Mouse (Mus musculus): ENCODE measurements around the gene Sf3a1. TPM values are rescaled to one million over a fixed set of nuclear protein-coding genes. Genes with fewer than 3 reads are reported as not detected.

Sf3a1 gene
- polyA plus RNA-seq, 1 experiment from 2014 or later, result 34.1 TPM

- Histone ChIP-seq H3K27me3 (ENCODE audit: control insufficient read depth, insufficient read depth, low read length) (no peaks in the 10 kb centered on the region), H3K9me3 (replicated peaks; ENCODE audit: control insufficient read depth, low read length) (no peaks in the 10 kb centered on the region), H3K4me1 (ENCODE audit: control insufficient read depth, insufficient read depth, low read length) (peaks cover 13% of the 10 kb centered on the region), H3K36me3 (ENCODE audit: control insufficient read depth, insufficient read depth) (peaks cover 20% of the 10 kb centered on the region), H3K4me2 (ENCODE audit: low read depth, low read length) (no peak overlapping the region), H3K9ac (ENCODE audit: low read length) (no peak overlapping the region), H3K27ac (ENCODE audit: low read length) (no peak overlapping the region), H3K4me3 (ENCODE audit: low read length) (no peak overlapping the region)
- WGBS, result 75% methylated on average over 10 of the region's 10 CpGs
- no peak for ATAC-seq (replicated peaks; ENCODE audit: extremely low read depth, insufficient read depth, low FRiP score)
Observed at GRCm38 (mm10) chr11:4215061-4215460, 54.9 kb downstream of the Sf3a1 start.

- Histone ChIP-seq H3K27me3 (ENCODE audit: control insufficient read depth, insufficient read depth, low read length) (no peaks in the 10 kb centered on the region), H3K27ac (ENCODE audit: low read length) (peak overlapping the region; percentile 83), H3K4me2 (ENCODE audit: low read depth, low read length) (no peak overlapping the region), H3K4me1 (ENCODE audit: control insufficient read depth, insufficient read depth, low read length) (peaks cover 13% of the 10 kb centered on the region), H3K9me3 (replicated peaks; ENCODE audit: control insufficient read depth, low read length) (no peaks in the 10 kb centered on the region), H3K36me3 (ENCODE audit: control insufficient read depth, insufficient read depth) (peaks cover 12% of the 10 kb centered on the region), H3K9ac (ENCODE audit: low read length) (no peak overlapping the region), H3K4me3 (ENCODE audit: low read length) (no peak overlapping the region)
- peak; percentile 37 for ATAC-seq (replicated peaks; ENCODE audit: extremely low read depth, insufficient read depth, low FRiP score)
- WGBS, result 65% methylated on average over 9 of the region's 9 CpGs
Observed at GRCm38 (mm10) chr11:4216248-4217000, 56.3 kb downstream of the Sf3a1 start.

GRCm38 (mm10) chr11:4217914-4218629, 57.9 kb downstream of the Sf3a1 start, which contains the start of gene Castor1:
Castor1 (plus strand) TSS chr11:4218225.
- Histone ChIP-seq H3K27ac (ENCODE audit: low read length) (peak within 1 kb of the TSS; percentile 83), H3K4me2 (ENCODE audit: low read depth, low read length) (peak within 1 kb of the TSS; percentile 96), H3K4me1 (ENCODE audit: control insufficient read depth, insufficient read depth, low read length) (peaks cover 13% of the 10 kb centered on the region), H3K27me3 (ENCODE audit: control insufficient read depth, insufficient read depth, low read length) (no peaks in the 10 kb centered on the region), H3K9ac (ENCODE audit: low read length) (peak within 1 kb of the TSS; percentile 77), H3K9me3 (replicated peaks; ENCODE audit: control insufficient read depth, low read length) (no peaks in the 10 kb centered on the region), H3K36me3 (ENCODE audit: control insufficient read depth, insufficient read depth) (peaks cover 12% of the 10 kb centered on the region), H3K4me3 (ENCODE audit: low read length) (peak within 1 kb of the TSS; percentile 67)
- 3% methylated on average over 56 of the region's 56 CpGs for WGBS
- ATAC-seq (replicated peaks; ENCODE audit: extremely low read depth, insufficient read depth, low FRiP score), result peak; percentile 78

GRCm38 (mm10) chr11:4218637-4219036, 58.5 kb downstream of the Sf3a1 start:
- Histone ChIP-seq H3K4me1 (ENCODE audit: control insufficient read depth, insufficient read depth, low read length) (peaks cover 13% of the 10 kb centered on the region), H3K36me3 (ENCODE audit: control insufficient read depth, insufficient read depth) (peaks cover 9% of the 10 kb centered on the region), H3K27me3 (ENCODE audit: control insufficient read depth, insufficient read depth, low read length) (no peaks in the 10 kb centered on the region), H3K27ac (ENCODE audit: low read length) (peak overlapping the region; percentile 62), H3K9me3 (replicated peaks; ENCODE audit: control insufficient read depth, low read length) (no peaks in the 10 kb centered on the region), H3K4me3 (ENCODE audit: low read length) (peak overlapping the region; percentile 67), H3K9ac (ENCODE audit: low read length) (peak overlapping the region; percentile 77), H3K4me2 (ENCODE audit: low read depth, low read length) (peak overlapping the region; percentile 96)
- ATAC-seq (replicated peaks; ENCODE audit: extremely low read depth, insufficient read depth, low FRiP score), result no peak
- 16% methylated on average over 6 of the region's 6 CpGs for WGBS

GRCm38 (mm10) chr11:4219317-4219751, 59.2 kb downstream of the Sf3a1 start:
- peaks cover 7% of the 10 kb centered on the region for H3K36me3 ChIP-seq (ENCODE audit: control insufficient read depth, insufficient read depth)
- no peaks in the 10 kb centered on the region for H3K27me3 ChIP-seq (ENCODE audit: control insufficient read depth, insufficient read depth, low read length)
- H3K4me3 ChIP-seq (ENCODE audit: low read length), result peak overlapping the region; percentile 67
- no peaks in the 10 kb centered on the region for H3K9me3 ChIP-seq (replicated peaks; ENCODE audit: control insufficient read depth, low read length)
- no peak; the same call in 1 of the 2 replicates for ATAC-seq (replicated peaks; ENCODE audit: extremely low read depth, insufficient read depth, low FRiP score)
- peak overlapping the region; percentile 96 for H3K4me2 ChIP-seq (ENCODE audit: low read depth, low read length)
- H3K27ac ChIP-seq (ENCODE audit: low read length), result peak overlapping the region; percentile 63
- H3K4me1 ChIP-seq (ENCODE audit: control insufficient read depth, insufficient read depth, low read length), result peaks cover 13% of the 10 kb centered on the region
- 13% methylated on average over 2 of the region's 2 CpGs for WGBS
- peak overlapping the region; percentile 77 for H3K9ac ChIP-seq (ENCODE audit: low read length)

- Histone ChIP-seq H3K9ac (ENCODE audit: low read length) (no peak overlapping the region), H3K4me3 (ENCODE audit: low read length) (no peak overlapping the region), H3K27ac (ENCODE audit: low read length) (no peak overlapping the region), H3K36me3 (ENCODE audit: control insufficient read depth, insufficient read depth) (peaks cover 3% of the 10 kb centered on the region), H3K27me3 (ENCODE audit: control insufficient read depth, insufficient read depth, low read length) (no peaks in the 10 kb centered on the region), H3K4me2 (ENCODE audit: low read depth, low read length) (no peak overlapping the region), H3K4me1 (ENCODE audit: control insufficient read depth, insufficient read depth, low read length) (peaks cover 13% of the 10 kb centered on the region), H3K9me3 (replicated peaks; ENCODE audit: control insufficient read depth, low read length) (no peaks in the 10 kb centered on the region)
- ATAC-seq (replicated peaks; ENCODE audit: extremely low read depth, insufficient read depth, low FRiP score), result no peak
- WGBS, result 58% methylated on average over 9 of the region's 9 CpGs
Observed at GRCm38 (mm10) chr11:4219908-4220307, 59.8 kb downstream of the Sf3a1 start.

GRCm38 (mm10) chr11:4220443-4221400, 60.6 kb downstream of the Sf3a1 start:
- no peak overlapping the region for H3K4me3 ChIP-seq (ENCODE audit: low read length)
- peaks cover 13% of the 10 kb centered on the region for H3K4me1 ChIP-seq (ENCODE audit: control insufficient read depth, insufficient read depth, low read length)
- H3K27ac ChIP-seq (ENCODE audit: low read length), result no peak overlapping the region
- no peaks in the 10 kb centered on the region for H3K9me3 ChIP-seq (replicated peaks; ENCODE audit: control insufficient read depth, low read length)
- no peaks in the 10 kb centered on the region for H3K27me3 ChIP-seq (ENCODE audit: control insufficient read depth, insufficient read depth, low read length)
- ATAC-seq (replicated peaks; ENCODE audit: extremely low read depth, insufficient read depth, low FRiP score), result no peak
- no peak overlapping the region for H3K9ac ChIP-seq (ENCODE audit: low read length)
- no peak overlapping the region for H3K4me2 ChIP-seq (ENCODE audit: low read depth, low read length)
- H3K36me3 ChIP-seq (ENCODE audit: control insufficient read depth, insufficient read depth), result no peaks in the 10 kb centered on the region
- 50% methylated on average over 28 of the region's 28 CpGs for WGBS

GRCm38 (mm10) chr11:4222046-4222950, 62.1 kb downstream of the Sf3a1 start:
- 68% methylated on average over 17 of the region's 17 CpGs for WGBS
- H3K36me3 ChIP-seq (ENCODE audit: control insufficient read depth, insufficient read depth), result no peaks in the 10 kb centered on the region
- no peak overlapping the region for H3K4me2 ChIP-seq (ENCODE audit: low read depth, low read length)
- H3K9me3 ChIP-seq (replicated peaks; ENCODE audit: control insufficient read depth, low read length), result no peaks in the 10 kb centered on the region
- no peak overlapping the region for H3K27ac ChIP-seq (ENCODE audit: low read length)
- H3K9ac ChIP-seq (ENCODE audit: low read length), result no peak overlapping the region
- H3K4me3 ChIP-seq (ENCODE audit: low read length), result no peak overlapping the region
- H3K27me3 ChIP-seq (ENCODE audit: control insufficient read depth, insufficient read depth, low read length), result no peaks in the 10 kb centered on the region
- ATAC-seq (replicated peaks; ENCODE audit: extremely low read depth, insufficient read depth, low FRiP score), result no peak
- peaks cover 10% of the 10 kb centered on the region for H3K4me1 ChIP-seq (ENCODE audit: control insufficient read depth, insufficient read depth, low read length)

Data from heart, embryonic 16.5 days (tissue).